Mouse (Mus musculus): Measurements from ENCODE around the gene Sectm1b.

Sectm1b gene

DNA sequence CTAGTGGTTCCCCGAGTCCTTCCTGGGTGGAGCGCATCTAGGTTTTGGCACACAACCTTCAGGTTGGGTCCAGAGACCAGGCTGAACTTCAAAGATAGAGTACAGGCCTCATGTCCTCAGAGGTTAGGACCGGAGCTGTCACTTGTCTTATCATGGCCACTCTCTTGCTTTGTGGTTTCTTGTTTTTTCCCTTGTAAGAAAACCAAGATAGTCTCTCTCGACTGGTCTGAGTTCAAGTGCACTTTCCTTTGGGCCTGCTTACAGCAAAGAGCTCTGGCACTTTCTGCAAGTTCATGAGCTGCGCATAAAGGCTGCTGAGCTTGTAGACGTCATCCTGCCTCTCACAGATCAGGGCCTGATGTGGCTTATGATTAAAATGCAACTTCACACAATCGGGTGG, 36.1 kb downstream of the Sectm1b start:
- no peak for DNase-seq (ENCODE audit: low read depth)

DNA sequence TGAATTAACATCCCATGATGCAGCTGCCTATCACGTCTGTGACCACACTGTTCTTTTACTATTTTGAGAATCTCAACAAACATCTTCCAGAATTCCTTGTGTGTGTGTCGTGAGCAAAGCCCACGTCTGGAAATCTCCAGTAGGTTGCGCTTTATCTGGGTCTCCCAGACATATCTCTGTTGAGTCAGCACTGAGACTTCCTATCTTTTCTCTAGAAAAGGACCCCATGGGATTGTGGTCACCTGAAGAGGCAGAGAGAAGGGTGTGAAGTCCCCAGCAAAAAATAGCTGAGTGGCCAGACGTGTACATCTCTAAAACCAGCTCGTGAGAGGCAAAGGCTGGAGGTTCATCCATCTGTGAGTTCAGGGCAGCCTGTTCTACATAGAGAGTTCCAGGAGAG, 39.2 kb downstream of the Sectm1b start:
- no peak for DNase-seq (ENCODE audit: low read depth)

DNA sequence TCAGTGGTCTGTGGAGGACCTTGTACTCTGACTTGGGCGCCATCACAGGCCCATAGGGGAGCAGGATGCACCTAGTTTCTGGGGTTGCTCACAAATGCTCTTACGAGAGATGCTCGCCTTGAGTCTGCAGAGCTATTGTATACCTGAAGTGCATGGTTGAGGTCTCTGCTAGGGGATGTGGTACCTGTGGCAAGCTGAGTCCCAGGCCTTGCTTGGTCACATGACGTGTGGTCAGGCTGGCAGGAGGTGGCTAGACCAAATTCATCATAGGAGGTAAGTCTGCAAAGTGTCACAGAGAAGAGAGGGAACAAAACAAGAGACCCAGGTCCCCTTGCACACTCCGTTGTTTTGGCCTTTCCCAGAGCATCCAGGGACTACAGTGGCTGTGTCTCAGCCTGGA, 43.9 kb downstream of the Sectm1b start:
- DNase-seq (ENCODE audit: low read depth), result no peak

DNA sequence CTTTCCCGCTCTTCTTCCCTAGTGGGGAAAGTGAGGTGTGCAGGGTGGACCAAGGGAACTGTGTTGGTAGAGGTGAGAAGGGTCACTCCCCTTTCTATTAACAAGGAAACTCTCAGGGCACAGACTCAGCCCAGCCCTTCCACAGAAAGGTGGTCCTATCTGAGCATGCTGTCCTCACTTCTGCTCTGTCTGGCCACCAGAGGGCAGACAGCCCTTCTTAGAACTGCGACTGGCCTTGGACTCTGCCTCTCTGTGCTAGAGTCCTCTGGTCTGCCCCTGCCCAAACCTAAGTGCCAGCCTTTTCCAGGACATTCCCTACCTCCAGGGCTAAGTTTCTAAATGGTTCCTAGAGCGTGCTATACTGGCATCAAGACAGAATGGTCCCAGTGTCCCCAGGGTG, 45.7 kb downstream of the Sectm1b start:
- peak; percentile 63 for DNase-seq (ENCODE audit: low read depth)

DNA sequence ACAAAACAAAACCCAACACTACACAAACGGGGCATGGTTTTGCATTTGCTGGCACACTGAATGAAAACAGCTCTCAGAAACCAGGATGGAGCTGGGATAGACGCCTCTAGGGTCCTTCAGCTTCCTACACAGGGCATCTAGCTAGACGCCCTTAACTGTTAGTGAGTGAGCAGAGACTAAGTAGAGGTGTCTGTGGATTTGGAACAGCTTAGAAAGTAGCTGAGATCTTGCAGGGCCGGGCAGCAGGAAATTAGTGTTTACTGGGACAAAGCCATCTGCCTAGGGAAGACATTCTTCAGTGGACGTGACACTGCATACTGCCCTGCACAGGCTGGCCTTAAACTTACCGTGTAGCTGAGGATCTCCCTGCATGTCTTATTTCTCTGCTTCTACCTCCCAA, 47.9 kb downstream of the Sectm1b start:
- DNase-seq (ENCODE audit: low read depth), result no peak

DNA sequence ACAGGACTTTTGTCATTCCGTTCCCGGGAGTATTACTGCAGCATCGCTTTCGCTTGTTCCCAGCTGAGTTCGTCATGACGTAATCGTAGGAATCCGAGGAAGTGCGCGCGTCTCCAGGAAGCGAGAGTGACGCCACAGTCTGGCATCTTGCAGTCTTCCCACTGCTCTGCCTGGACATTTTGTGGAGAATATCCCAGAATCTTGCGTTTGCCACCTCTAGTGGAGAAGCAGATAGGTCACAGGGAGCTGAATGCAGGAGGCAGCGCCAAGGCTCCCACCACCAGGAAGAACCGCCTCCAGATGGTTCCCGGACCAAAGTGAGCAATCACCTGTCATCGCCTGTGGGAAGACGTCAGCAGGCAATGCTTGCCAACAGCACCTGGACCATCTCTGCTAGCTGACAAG, 48.5 kb downstream of the Sectm1b start:
- no peak for DNase-seq (ENCODE audit: low read depth)

DNA sequence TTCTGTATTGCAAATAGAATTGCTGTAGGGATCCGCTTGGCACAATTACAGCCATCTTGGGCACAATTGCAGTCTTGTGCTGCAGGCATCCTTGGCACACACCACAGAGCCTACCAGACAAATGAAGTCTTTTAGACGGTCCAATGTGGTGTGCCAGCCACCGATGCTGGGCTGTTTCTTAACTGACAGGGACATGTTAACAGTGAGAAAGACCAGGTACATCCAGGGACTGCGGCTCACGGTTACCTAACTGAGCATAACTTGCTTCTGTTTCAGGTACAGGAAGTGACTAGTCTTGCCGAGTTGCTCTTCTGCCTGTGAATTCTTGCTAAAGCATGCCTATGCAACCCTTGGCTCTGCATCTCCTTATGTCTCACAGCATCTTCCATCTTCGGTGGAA, 49.7 kb downstream of the Sectm1b start:
- DNase-seq (ENCODE audit: low read depth), result no peak

DNA sequence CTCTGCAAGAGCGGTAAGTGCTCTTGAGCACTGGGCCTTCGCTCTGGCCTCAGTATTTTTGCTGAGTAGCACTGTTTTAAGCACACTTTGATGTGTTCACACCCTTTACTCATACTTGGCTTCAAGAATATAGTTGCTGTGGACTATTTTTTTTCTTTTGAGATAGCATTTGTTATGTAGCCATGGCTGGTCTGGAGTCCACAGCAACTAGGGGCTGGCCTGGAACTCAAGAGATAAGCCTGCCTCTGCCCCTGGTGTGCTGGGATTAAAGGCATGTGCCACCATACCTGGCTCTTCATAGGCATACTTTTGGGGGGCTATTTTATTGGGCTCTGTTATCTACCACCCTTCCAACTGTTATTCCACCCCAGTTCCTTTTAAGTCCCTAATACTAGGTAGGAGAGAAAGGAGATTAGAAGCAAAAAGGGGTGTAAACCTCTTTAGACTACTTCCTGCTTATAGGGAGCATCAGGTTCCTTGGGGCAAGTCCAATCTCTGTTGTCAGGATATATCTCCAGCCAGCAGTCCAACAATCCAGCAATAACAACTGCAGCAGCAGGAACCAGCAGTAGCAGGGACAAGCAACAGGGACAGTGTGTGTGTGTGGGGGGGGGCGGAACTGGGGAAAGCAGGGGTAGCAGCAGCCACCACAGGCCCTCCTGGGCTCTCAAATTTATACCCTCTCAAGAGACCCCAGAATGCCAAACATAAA, 53.2 kb downstream of the Sectm1b start:
- no peak for DNase-seq (ENCODE audit: low read depth)

DNA sequence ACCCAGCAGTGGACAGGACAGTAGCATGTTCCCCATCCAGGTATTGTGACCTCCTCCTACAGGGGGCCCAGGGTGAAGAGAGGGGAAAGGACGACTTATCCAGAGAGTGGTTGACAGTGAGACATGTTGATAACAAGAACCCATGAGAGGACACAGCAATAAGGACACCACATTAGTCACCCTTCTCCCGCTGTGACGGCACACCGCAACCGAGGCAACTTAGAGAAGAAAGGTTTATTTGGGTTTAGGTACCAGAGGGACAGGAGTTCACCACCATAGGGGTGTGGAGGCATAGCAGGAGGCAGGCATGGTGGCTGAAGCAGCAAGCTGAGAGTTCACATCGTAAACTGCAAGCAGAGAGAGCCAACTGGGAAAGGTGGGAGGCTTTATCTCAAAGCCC, 57.2 kb downstream of the Sectm1b start:
- no peak for DNase-seq (ENCODE audit: low read depth)

DNA sequence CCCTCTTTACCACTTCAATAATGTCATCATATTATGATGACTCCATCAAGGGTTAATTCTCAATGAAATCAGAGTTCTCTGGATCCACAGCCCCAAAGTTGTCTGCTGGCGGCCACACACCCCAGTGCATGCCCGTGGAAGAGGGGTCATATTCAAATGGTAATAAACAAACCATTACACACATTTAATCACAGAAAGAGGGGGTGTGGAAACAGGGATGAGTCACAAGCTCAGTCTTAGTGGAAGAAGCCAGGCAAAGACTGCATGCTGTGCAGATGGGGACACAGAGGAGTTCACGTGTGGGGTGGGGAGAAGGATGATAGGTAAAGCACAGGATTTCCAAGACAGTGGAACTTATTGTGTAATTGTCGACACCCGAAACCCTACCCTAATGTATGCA, 59.1 kb downstream of the Sectm1b start:
- DNase-seq (ENCODE audit: low read depth), result no peak

Data from c-Kit-positive CD71-positive TER-119-negative erythroid progenitor cells, embryonic 14.5 days (primary cell).